Mouse (Mus musculus): ENCODE data around the gene Zfp36l2.

DNA sequence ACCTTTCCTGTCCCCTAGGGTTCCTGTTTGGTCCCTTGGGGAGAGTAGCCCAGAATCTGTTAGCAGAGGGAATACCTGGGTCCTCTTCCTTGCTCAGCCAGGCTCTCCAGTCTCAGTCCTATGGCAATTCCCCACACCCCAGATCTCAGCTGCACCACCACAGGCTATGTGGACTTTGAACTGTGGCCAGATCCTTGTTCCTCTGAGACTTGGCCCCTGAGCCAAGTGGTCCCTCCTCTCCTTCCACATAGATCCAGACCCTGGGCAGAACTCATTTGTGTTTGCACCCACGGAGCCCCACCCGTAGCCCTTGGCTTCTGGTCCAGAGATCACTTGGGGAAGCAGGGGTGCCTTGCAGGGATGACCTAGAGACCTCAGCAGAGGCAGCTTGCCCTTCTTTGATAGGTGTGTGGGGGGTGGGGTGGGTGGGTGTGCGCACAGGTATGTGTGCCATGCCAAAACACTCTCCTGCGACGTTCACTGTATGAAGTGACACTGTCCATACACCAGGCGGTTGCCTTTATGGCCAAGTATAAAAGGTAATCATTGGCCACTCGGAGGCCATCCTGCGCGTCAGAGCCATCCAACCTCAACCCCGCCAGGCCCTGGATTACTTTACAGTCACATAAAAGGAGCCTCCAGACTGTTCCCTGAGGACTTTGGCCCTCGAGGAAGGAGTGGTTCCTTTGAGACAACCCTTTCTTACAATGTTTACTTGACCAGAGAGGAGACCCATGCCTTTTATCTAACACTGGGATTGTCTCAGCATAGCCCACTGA, 50.2 kb downstream of the Zfp36l2 start:
- TF ChIP-seq CTCF (IDR thresholded peaks at IDR 0.05): no peak
- TF ChIP-seq EP300 (IDR thresholded peaks at IDR 0.05): no peak
